9 mouse cellular contexts compared by ENCODE assay signal in the genomic region with DNA sequence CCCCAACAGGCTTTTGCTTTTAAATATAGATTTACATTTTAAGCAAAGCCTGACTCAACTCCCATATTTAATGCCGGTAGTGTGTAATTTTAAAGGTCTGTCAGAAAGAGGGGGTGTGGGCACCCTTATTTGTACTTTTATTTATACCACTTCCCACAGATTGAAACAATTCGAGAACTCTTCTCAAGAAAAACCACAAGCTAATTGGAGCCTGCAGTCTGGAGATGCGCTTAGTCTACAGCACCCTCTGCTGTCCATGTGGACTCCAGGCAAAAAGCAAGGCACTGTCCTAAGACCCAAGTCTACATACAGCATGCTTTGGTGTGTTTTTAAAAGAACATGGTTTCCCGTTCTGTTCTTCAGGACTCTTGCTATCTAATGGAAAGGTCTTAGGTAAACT. TPM values are rescaled to one million over a fixed set of nuclear protein-coding genes. Genes with fewer than 3 reads are reported as not detected.
DNase-seq lines count a peak whose midpoint lies in the region; ATAC-seq and TF ChIP-seq lines count a peak whose summit lies in the region.
"Had no signal": no experiment of that assay in that cellular context is flagged by ENCODE, and none has a peak within 500 bp of the region (broad histone marks: within the 10 kb centered on the region; RNA-seq: fewer than 3 reads in every experiment).

No protein-coding gene starts in this region.

- 23% methylated on average over 4 of the region's 4 CpGs for WGBS in kidney, embryonic 15.5 days
- WGBS in limb, embryonic 14.5 days, result 17% methylated on average over 4 of the region's 4 CpGs

- DNase-seq in CD4-positive helper T cell, adult 2 months (ENCODE audit: low read depth, low spot score), result peak; percentile 66
- DNase-seq in adrenal gland, adult 2 months, result peak; percentile 62
- peak; percentile 61 for DNase-seq in embryo, embryonic 9.5 days (ENCODE audit: extremely low spot score)
- peak; percentile 67 for DNase-seq in heart, adult 8-10 months (ENCODE audit: low spot score)
- DNase-seq in limb, embryonic 14.5 days (ENCODE audit: low spot score), result peak; percentile 83
- peak; percentile 43 for DNase-seq in neural tube, embryonic 10.5 days (ENCODE audit: extremely low spot score, low spot score)
- DNase-seq in thymus, postnatal 0 days (ENCODE audit: low spot score), result peak; percentile 32

- H3K36me3 ChIP-seq in kidney, embryonic 15.5 days, result peaks cover 20% of the 10 kb centered on the region
- H3K36me3 ChIP-seq in limb, embryonic 14.5 days (ENCODE audit: control insufficient read depth, insufficient read depth, low read length), result peaks cover 11% of the 10 kb centered on the region; the same call in 1 of the 2 replicates

- H3K4me3 ChIP-seq in kidney, embryonic 15.5 days (replicated peaks), result no peak overlapping the region
- H3K4me3 ChIP-seq in limb, embryonic 14.5 days (replicated peaks; ENCODE audit: low read length), result no peak overlapping the region
- H3K4me3 ChIP-seq: erythroblast, embryonic 14.5 days had no signal

- H3K27ac ChIP-seq in kidney, embryonic 15.5 days, result 0 out of 2 replicates have a peak overlapping the region, but pooled peaks have one; percentile 29
- H3K27ac ChIP-seq in limb, embryonic 14.5 days (replicated peaks; ENCODE audit: low read depth, low read length), result no peak overlapping the region

- peak; percentile 67; the same call in 1 of the 2 replicates for ATAC-seq in kidney, embryonic 15.5 days (replicated peaks; ENCODE audit: low FRiP score)
- peak; percentile 81; the same call in 1 of the 2 replicates for ATAC-seq in limb, embryonic 14.5 days (ENCODE audit: low FRiP score, low read depth)

- no peak overlapping the region for H3K9ac ChIP-seq in kidney, embryonic 15.5 days
- H3K9ac ChIP-seq in limb, embryonic 14.5 days (ENCODE audit: low read depth, low read length, severe bottlenecking), result no peak overlapping the region

- H3K9me3 ChIP-seq in kidney, embryonic 15.5 days (replicated peaks), result no peaks in the 10 kb centered on the region
- H3K9me3 ChIP-seq in limb, embryonic 14.5 days (ENCODE audit: control insufficient read depth, low read length), result no peaks in the 10 kb centered on the region

- H3K4me1 ChIP-seq in kidney, embryonic 15.5 days, result peaks cover 9% of the 10 kb centered on the region
- peaks cover 11% of the 10 kb centered on the region for H3K4me1 ChIP-seq in limb, embryonic 14.5 days (ENCODE audit: control insufficient read depth, insufficient read depth, low read length)

- no peak for TF ChIP-seq POLR2A in limb, embryonic 14.5 days (IDR thresholded peaks at IDR 0.05; ENCODE audit: borderline replicate concordance, extremely low read depth, insufficient read depth, insufficient read length)

- H3K27me3 ChIP-seq in kidney, embryonic 15.5 days, result no peaks in the 10 kb centered on the region
- H3K27me3 ChIP-seq in limb, embryonic 14.5 days (ENCODE audit: control insufficient read depth, insufficient read depth, low read length), result no peaks in the 10 kb centered on the region

- no peak overlapping the region for H3K4me2 ChIP-seq in kidney, embryonic 15.5 days
- no peak overlapping the region for H3K4me2 ChIP-seq in limb, embryonic 14.5 days (replicated peaks; ENCODE audit: low read depth, low read length, severe bottlenecking)

RNA-seq across cellular contexts. Expression of gene Tsen15, which starts 17.3 kb away (rescaled TPM):
- 10 to 100 TPM; 21.4 to 27.6 TPM for total RNA-seq in adrenal gland, adult 2 months (2021)
- polyA plus RNA-seq in adrenal gland, adult 2 months (2012; rRNA removed), result 10.6 and 11.6 TPM in 2 replicates
- 10 to 100 TPM; 17.3 to 23.2 (median 20.7) TPM for total RNA-seq in heart, adult 8-10 months (2022)
- 88.5 and 92.0 TPM in 2 replicates for polyA plus RNA-seq in kidney, embryonic 15.5 days (2015; fragmentation: Nextera tagmentation; extraction: Ambion mirVana)
- 58.2 and 66.3 TPM in 2 replicates for polyA plus RNA-seq in limb, embryonic 14.5 days (2012; rRNA removed)
- polyA plus RNA-seq in limb, embryonic 14.5 days (2014; fragmentation: Nextera tagmentation; extraction: Ambion mirVana), result 84.2 and 85.0 TPM in 2 replicates
- 41.8 and 43.4 TPM in 2 replicates for polyA plus RNA-seq in thymus, postnatal 0 days (2015; fragmentation: Nextera tagmentation; extraction: Ambion mirVana)

RNA-seq across cellular contexts. Expression of gene Colgalt2, which starts 30.5 kb away (rescaled TPM):
- total RNA-seq in adrenal gland, adult 2 months (2021), result 1 to 10 TPM; 3.0 to 3.8 TPM
- 3.9 and 5.2 TPM in 2 replicates for polyA plus RNA-seq in adrenal gland, adult 2 months (2012; rRNA removed)
- total RNA-seq in heart, adult 8-10 months (2022), result 1 to 10 TPM; 2.6 to 3.2 (median 2.7) TPM
- 1.5 TPM in 2 replicates for polyA plus RNA-seq in kidney, embryonic 15.5 days (2015; fragmentation: Nextera tagmentation; extraction: Ambion mirVana)
- polyA plus RNA-seq in limb, embryonic 14.5 days (2012; rRNA removed), result 16.3 and 16.7 TPM in 2 replicates
- 7.5 and 8.1 TPM in 2 replicates for polyA plus RNA-seq in limb, embryonic 14.5 days (2014; fragmentation: Nextera tagmentation; extraction: Ambion mirVana)
- 1.1 and 1.2 TPM in 2 replicates for polyA plus RNA-seq in thymus, postnatal 0 days (2015; fragmentation: Nextera tagmentation; extraction: Ambion mirVana)
- polyA plus RNA-seq: erythroblast, embryonic 14.5 days had no signal

Comparison
In these comparisons a context has a peak if more than half of its experiments do, and no peak if none do; other contexts are left out.
1. DNase-seq: peak in every context shown above with its lines; median percentile 83 in limb, embryonic 14.5 days; 67 in heart, adult 8-10 months; 66 in CD4-positive helper T cell, adult 2 months; 62 in adrenal gland, adult 2 months; 61 in embryo, embryonic 9.5 days; 43 in neural tube, embryonic 10.5 days; 32 in thymus, postnatal 0 days.